Mouse (Mus musculus) embryo, embryonic 10 days (tissue): Measurements from ENCODE around the gene Dupd1.

Experiments
- DNase-seq: peaks from one replicate; pipeline ENCODE4 v3.0.0-alpha.2; 2015; ENCODE audit warnings: low spot score

The Dupd1 gene

DNA sequence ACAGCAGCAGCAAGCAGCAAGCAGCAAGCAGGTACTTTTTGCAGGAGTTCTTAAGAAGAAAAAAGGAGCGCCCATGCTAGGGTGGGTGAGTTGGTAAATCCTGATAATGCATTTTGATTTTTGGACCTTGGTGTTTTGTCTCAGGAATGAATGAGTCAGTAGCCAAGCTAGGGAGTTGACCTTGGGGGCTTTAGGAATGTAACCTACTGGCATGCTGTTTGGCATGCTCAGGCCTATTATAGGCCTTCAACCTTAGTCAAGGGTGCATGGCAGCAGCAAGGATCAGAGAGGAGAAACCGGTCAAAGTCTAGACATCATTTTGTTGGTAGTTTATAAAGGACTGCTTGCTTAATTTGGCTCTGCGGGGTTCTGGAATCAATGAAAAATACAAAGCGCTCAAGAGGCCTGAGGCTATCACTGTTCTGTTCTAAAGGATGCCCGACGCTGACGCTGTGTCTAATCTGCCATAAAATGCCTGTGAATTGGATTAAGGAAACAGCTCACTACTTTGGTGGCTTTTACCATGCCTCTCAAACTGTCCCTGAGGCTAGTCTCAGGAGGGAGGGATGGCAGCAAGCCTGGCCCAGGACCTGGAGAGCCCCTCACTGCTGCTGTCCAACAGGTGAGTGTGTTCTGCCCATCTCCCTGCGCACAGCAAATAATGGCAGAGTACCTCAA lies 7.8 kb upstream of the Dupd1 start:
- no peak for DNase-seq

DNA sequence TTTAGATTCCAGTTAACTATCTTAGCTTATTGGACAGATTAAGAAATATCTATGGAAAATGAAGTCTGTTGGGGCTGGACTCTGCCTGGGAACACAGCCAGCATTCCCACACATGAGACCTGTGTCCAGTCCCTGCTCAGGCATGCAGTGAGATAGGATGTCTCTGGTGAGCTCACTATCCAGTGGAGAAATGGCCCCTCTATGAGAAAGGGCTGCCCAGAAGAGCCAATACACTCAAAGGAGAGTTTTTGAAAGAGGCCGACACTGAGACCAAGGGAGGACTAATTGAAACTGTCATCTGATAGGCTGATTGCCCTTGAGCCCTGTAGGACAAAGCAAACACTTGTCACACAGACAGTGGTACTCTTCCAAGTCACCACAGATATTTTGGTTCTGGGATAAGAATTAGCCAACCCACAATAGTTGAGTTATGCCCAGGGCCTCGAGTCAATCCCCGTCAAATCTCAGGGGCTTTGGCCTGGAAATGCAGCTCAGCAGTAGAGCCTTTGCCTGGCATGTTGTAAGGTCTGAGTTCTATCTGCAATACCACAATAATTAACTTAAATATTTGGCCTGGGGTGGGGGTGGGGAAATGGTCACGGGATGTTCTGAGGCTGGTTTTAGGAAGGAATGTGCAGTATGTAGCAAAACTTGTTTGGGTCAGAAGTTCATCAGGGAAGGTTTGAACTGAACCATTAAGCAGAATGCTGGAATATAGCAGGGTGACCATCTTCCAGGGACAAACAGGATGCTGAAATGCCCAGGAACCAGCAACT lies 6.2 kb upstream of the Dupd1 start:
- DNase-seq = no peak

DNA sequence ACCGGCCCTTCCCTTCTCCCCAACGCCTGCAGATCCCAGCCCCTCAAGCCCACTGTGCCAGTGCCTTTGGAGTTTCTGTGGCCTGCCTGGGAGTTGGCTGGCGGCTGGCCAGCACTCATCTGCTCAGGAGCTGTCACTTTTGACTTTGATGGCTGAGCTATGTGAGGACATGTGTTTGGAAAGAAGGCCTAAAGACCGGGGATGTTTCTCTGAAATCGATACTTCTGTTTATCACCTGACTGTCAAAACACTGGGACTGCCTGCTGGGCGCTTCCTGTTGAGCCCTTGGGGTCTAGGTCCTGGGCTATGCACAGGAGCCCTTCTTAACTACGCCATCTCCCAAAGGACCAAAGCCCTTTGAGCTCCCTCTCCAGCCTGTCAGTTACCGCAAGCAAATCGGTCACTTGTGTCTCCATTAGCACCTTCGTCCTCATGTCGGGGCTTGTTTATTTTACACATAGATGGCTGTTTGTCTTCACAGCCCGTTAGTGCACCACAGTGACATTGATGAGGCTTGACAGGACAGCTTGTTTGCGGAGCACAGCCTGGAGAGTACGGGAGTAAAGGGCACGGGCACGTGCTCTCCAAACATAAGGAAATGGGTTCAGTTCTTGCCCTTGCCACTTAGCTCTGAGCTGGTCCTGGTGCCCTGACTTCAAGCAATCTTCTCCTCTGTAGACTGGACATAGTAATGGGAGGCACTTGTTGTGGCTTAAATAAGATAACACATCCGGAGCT lies 5.4 kb upstream of the Dupd1 start:
- peak; percentile 59 for DNase-seq

DNA sequence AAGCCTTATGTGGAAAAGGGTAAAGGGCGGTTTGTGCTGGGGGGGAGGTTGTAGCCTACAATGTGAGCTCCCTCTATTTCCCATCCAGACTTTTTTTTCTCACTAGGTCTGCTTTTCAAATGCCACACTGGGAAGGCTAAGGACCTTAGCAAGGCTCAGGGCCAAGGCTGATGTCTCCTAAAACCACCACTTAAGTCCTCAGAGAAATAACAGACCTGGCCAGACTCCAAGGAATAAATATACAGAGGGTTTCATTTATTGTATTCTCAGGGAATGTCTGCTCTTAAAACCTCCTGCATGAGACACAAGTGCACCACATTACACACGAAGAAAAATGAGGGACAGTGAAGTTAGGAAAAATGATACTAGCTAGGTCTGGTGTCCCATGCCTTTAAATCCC lies 3.1 kb downstream of the Dupd1 start:
- no peak for DNase-seq

DNA sequence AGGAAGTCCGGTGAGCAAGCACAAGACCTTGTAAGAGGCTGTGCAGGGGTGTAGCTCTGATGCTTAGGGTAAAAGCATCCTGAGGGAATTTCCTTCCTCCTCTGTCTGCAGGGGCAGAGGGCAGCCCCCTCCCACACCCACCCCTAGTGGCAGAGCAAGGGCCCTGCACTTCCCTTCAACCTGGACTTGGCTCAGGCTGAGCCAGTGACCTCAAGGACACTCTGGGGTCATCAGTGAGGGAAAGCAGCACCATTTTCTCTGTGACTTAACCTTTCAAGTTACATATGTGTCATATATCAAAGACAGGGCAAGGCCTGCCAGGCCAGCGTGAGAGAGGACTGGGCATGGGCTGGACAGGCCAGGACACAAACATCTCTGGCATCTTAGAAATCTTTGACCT lies 4.8 kb downstream of the Dupd1 start:
- peak; percentile 45 for DNase-seq

DNA sequence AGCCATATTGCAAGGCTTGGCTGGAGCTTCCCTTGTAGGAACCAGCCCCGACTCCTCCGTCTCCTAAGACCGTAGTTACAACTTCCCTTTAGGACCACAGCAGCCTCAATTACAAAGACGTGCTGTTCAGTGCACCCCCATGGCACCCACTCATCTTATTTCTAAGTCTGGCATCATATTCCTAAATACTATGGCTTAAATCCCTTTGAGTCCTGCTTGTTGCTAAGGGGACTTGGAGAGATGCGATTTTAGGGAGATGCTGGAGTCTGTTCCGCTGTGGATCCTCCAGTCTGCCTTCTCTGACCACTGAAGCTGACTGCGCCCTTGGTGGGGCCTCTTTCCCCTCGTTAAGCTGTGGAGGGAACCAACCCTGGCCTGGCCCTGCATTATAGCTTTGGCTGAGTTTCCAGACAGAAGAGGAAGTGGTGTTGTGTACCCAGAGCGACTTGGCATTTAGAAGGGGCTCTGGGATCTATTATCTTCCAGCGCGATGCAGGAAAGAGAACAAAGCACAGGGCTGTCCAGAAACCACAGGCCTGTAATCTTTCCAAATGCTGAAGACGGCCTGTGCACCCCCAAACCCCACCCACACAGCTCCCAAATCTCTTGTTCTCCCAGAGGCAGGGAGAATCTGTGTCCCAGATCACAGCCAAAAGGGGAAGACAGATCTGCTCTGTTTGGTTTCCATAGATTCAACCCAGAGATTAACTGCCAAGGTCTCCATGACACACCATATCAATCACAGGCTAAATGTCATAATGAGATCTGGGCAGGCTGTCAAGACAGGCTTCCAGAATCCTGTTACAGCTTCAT lies 7.4 kb downstream of the Dupd1 start:
- no peak for DNase-seq

DNA sequence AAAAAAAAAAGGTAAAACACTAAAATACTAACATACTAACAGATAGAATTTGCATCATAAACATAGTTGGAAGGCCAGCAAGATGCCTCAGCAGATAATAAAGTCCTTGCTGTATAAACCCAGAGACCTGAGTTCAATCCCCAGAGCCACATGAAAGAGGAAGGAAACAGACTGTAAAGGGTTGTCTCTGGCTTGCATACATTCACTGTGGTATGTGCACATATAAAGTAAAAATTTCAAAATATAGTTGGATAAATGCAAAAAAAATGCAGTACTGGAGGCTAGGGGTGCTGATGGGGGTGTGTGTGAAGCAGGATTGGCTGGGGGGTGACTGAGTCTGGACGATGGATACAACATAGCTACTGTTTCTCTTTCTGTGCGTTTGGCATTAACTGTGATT lies 8.9 kb downstream of the Dupd1 start:
- no peak for DNase-seq

DNA sequence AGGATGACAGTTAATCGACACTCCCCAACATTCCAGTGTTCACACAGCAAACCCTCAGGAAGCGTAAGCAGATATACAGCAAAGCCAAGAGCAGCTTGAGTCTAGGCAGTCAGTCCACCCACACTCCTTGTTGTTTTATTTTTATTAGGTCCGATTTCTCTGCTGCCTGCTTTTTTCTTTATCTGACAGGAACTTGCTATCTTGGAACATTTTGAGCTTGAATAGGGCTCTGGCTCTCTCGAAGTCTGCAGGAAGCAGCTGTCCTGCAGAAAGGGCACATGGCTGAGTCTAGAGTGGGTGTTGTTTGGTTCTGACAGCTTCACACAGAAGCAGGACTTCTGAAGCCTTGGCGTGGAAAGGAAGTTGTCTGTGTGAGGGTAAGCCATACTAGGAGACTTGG lies 11.1 kb downstream of the Dupd1 start:
- DNase-seq = no peak

DNA sequence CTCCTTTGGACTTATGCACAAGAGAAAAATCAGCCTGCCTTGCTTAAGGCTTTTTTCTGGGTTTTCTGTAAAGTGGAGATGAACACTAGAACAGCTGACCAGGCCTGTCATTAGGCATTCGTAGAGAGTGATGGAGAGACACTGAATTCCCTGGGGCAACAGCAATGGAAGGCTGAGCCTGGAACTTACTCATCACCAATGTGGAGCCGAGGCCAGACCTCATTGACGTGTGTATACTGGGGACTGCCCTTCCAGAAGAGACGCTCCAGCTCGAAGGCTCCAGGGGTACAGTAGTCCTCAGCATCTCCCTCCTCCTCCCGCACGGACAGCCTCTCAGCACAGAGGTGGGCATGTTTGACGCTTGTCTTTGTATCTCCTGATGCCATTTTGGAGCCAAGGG lies 11.7 kb downstream of the Dupd1 start:
- DNase-seq = no peak

DNA sequence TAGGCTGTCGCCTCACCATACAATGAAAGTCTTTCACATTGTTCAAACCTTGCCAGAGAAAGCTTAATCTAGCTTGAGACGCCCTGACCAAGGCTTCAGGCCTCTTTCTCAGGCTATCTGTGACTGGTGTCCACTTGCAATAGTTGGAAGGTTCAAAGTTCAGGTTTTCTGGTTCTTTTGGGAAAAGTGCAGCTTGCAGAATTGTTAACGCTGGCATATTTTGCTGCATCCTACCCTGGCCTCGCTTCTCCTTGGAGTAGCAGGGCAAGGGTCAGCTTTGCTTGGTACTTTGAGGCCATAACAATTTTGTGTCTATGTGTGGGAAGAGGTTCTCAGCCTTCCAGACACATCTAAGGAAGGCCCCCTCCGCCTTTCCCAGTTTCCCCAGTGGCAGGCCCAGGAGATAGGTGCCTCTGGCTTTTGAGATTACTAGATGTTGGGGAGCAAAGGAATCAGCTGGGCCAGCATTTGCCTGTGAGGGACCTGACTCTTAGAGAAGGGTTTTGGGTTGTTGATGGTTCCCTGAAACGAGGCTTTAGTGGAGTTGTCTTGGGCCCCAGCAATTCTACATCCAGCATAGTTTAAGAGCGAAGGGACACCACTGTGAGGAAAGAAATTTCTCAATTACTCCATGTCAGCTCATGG lies 18.1 kb downstream of the Dupd1 start:
- no peak for DNase-seq

DNA sequence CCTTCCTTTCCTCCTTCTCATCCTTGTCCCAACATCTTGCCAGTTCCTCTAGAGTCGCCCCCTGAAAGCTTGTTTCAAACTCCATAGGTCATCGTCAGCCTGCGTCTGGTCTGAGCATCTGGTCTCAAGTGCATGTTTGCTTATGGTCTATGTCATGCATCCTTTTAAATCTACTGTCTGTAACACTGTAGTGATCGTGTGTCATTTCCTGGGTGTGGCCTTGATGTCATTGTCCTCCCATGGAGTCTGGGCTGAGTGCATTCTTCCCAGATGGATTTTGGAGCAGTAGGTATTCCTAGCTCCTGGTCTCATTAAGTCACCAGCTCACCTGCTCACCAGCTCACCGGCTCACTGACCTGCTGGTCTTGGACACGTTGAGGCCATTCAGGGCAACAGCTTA lies 19.4 kb downstream of the Dupd1 start:
- DNase-seq = no peak

DNA sequence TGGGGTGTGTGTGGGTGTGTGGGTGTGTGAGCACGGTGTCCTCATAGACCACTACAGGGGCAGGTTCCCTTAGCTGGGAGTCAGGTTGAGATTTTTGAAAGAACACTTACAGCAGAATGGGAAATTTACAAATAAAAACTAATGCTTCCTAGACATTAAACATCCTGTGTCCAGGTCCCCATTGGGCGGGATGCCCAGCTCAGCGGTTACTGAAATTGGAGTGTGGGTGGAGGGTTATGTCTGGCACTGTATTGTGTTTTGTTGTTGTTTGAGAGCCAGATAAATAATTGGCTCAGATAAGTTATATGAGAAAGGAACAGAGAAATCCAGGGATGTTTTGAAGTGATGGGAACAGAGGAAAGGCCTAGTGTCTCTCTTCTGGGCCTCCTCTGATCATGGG lies 23.3 kb downstream of the Dupd1 start:
- DNase-seq = no peak

DNA sequence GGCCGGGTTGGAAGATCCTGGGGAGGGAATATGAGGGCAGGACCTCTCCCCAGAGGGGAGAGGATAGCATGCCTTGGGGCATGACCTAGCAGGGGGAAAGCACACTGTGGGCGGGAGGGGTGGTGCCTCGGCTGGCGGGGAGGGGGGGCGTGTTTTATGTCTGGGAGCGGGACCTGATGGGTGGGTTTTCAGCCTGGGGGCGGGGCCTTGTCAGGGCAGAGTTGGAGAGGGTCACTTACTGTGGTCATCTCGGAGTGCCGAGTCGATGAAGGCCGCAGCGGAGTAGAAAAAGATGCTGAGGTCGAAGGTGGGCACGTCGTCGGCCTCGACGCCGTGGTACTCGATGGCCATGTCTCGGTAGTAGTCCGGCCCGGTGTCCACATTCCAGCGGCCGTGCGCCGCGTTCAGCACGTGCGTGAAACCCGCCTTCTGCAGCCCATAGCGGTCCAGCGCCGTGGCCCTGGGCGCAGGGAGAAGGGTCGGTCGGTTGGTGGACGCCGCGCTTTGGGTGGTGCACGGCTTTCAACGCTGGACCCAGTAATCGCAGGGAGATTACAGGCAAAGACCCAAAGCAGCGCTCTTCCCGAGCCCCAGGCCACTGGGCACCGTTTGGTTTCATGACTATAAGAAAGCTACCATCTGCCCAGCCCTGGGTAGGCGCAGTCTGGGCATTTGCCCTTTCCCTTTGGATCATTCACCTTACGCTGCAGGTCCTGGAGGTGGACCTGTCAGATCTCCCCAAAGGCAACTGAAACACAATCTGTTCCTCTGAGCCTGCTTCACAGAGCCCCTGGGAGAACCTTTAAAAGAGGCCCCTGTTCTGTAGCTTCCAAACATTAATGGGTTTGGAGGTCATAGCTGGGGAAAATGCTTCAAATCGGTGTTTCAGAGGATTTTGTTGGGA lies 27.7 kb downstream of the Dupd1 start:
- DNase-seq = peak; percentile 76

DNA sequence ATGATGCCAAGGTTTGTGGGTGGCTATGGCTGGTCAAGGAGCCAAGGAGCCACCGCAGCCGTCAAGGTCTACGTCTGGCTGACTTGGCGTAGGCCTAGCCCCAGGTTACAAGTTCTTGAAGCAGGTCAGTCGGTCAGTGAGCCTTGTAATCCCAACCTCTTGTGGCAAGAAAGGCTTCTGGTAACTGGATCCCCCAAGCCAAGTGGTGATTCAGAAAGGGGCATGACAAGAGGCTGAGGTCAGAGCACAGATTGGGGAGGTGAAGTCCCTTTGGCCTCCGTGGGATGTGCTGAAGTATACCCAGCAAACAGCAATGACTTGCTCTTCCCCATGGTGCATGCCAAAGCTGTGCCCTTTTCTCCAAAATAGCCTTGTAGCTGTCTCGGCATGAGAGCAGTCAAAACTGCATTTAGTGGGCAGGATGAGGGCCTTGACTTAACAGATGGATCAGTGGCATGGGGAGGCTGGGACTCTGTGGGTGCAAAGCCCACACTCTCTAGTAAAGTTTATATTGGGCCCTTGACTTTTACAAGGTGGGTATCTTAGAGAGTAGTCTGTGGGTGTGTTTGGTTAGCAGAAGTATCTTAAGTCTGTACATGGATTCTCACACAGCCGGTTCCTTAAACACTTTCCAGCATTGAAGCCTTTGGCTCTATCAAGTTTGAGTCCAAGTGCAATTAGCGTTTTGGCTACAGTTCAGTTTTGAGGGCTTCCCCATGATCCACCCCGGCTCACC lies 28.8 kb downstream of the Dupd1 start:
- no peak for DNase-seq

DNA sequence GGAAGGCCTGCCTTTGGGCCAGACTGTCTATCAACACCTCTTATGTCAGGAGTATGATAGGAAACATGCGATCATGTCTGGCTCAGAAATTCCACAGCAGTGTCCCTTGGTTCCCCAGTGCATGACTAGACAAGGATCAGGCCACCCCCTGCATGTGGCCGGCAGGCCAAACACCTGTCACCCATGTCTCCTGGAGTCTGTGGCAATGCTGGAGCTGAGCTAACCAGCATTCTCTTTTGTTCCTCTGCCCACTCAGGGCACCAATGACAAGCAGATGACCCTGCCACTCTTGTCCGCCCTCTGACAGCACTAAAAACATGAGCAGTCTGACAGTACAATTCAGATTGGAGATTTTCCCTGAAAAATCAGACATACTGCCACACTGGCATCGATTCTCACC lies 30.5 kb downstream of the Dupd1 start:
- no peak for DNase-seq

DNA sequence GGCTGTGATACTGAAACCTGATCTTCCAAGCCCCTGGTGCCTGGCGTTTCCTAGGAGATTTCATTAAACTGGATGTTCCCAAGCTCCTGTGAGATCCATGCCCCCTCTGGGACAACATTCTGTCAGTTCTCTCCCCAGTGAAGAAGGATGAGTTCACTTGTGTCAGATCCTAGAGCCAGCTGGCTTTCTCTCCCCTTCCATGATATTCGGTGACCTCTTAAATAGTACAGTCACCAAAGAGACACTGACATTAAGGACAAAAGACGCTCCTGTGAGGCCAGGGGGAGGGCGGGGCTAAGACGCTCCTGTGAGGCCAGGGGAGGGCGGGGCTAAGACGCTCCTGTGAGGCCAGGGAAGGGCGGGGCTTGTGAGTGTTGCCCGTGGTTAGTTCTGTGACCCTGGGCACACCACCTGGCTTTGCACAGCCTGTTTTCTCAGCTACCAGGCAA lies 31.7 kb downstream of the Dupd1 start:
- peak; percentile 91 for DNase-seq

DNA sequence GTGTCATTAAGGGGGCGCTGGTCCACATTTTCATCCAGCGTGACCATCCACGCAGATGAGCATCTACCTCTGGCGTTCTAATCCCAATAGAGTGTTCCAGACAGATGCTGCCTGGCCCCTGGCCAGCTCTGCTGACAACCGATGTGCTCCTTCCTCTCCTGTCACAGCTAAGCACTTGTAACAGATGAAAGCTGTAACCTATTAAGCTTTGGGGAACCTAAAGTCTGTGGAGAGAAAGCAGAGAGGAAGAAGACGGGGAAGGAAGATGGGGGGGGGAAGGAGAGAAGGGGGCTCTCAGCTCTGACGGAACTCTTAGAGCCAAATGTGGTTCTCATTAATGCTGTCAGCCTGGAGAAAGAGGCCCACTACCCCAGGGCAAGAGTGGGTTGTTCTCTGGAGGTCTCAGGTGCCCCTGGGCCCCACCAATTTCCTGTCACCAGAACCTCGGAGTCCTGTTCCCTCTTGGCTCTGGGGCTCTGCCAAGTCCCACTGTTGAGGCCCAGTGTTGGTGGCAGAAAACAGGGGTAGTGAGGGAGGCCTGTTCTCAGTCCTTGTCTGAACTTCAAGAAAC lies 34.7 kb downstream of the Dupd1 start:
- peak; percentile 50 for DNase-seq

DNA sequence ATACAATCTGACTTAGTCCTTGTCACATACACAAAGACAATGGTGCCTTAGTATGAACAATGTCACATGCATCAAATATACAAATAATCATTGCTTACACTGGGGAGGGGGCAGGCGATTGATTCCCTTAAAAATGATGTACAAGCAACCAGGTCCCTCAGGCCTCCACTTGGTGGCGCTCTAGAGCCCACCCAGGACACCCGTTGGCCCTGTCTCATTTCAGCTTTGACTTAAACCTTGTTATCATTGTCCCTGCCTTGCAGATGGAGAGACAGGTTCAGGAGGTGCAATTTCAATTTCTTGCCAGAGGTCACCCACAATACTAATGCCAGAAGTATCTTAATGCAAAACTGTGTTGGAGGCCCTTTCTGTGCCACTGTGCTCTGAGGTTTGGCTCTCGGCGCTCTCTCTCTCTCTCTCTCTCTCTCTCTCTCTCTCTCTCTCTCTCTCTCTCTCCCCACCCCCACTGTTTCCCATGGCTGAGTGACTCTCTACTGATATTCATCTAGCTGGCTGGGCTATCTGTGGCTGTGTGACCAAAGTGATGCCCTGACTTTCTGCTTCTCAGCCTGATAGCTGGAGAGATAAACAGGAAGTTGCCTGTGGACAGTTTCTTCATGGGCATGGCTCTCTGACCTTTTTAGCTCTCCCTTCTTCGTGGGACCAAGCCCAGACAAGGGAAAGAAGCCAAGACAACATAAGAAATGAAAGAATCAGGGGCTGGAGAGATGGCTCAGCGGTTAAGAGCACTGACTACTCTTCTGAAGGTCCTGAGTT lies 35.7 kb downstream of the Dupd1 start:
- peak; percentile 79 for DNase-seq

DNA sequence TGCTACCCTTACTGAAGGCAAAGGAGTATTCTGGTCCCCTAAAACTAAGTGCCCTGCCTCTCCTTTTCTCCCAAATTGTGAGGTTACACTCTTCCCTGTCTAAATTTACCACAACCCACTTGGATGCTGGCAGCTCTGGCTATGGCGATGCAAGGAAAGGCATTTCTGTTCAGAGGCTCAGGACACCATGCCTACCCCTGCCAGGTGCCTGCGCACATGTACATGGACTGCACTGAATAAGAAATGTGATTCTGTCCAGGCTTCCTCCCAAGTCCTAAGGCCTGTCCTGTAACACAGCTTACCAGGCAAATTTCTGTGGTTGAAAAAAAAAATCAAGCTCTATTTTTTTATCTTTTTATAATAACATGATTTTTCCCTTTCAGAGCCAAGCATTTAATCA lies 38.2 kb downstream of the Dupd1 start:
- no peak for DNase-seq
